8 mouse cellular contexts compared by ENCODE assay signal in genomic region chr12:116404012-116404679, GRCm38 (mm10). TPM values are rescaled to one million over a fixed set of nuclear protein-coding genes. Genes with fewer than 3 reads are reported as not detected.
DNase-seq lines count a peak whose midpoint lies in the region; ATAC-seq and TF ChIP-seq lines count a peak whose summit lies in the region.

No protein-coding gene starts in this region.

- no peak for TF ChIP-seq RAD21 in MEL (IDR thresholded peaks at IDR 0.05; ENCODE audit: low read depth, low read length)

- H3K4me1 ChIP-seq in kidney, embryonic 15.5 days: peaks cover 16% of the 10 kb centered on the region
- peaks cover 21 to 25% of the 10 kb centered on the region in 2 experiments for H3K4me1 ChIP-seq in MEL (ENCODE audit: control insufficient read depth in 1 of 2, insufficient read depth in 2 of 2, low read length in 2 of 2)
- peaks cover 8% of the 10 kb centered on the region for H3K4me1 ChIP-seq in embryonic facial prominence, embryonic 13.5 days
- peaks cover 18% of the 10 kb centered on the region for H3K4me1 ChIP-seq in hindbrain, embryonic 13.5 days (replicated peaks)
- H3K4me1 ChIP-seq in liver, embryonic 16.5 days (ENCODE audit: control insufficient read depth, low read depth, low read length): peaks cover 21% of the 10 kb centered on the region

- peaks cover 27% of the 10 kb centered on the region for H3K79me2 ChIP-seq in MEL (ENCODE audit: control insufficient read depth, insufficient read depth, low read length, poor library complexity)

- H3K4me3 ChIP-seq in kidney, embryonic 15.5 days (replicated peaks): peak overlapping the region; percentile 90
- H3K4me3 ChIP-seq in MEL (ENCODE audit: control insufficient read depth in 1 of 2, insufficient read depth in 1 of 2, low read depth in 2 of 2, low read length in 2 of 2): peak overlapping the region; percentile 43 to 59
- peak overlapping the region; percentile 79 for H3K4me3 ChIP-seq in embryonic facial prominence, embryonic 13.5 days
- H3K4me3 ChIP-seq in hindbrain, embryonic 13.5 days: peak overlapping the region; percentile 73
- H3K4me3 ChIP-seq in liver, embryonic 16.5 days (ENCODE audit: low read depth, low read length): peak overlapping the region; percentile 99

- TF ChIP-seq EP300 in MEL (IDR thresholded peaks at IDR 0.05; ENCODE audit: low read depth in 1 of 2, low read length in 2 of 2): no peak

- peak overlapping the region; percentile 90 for H3K4me2 ChIP-seq in kidney, embryonic 15.5 days
- H3K4me2 ChIP-seq in embryonic facial prominence, embryonic 13.5 days: peak overlapping the region; percentile 89
- peak overlapping the region; percentile 91 for H3K4me2 ChIP-seq in hindbrain, embryonic 13.5 days
- H3K4me2 ChIP-seq in liver, embryonic 16.5 days (ENCODE audit: low read depth, low read length): peak overlapping the region; percentile 78

- H3K9ac ChIP-seq in kidney, embryonic 15.5 days: no peak overlapping the region
- peak overlapping the region; percentile 63 for H3K9ac ChIP-seq in MEL (ENCODE audit: control insufficient read depth, low read depth, low read length, poor library complexity, severe bottlenecking)
- no peak overlapping the region for H3K9ac ChIP-seq in embryonic facial prominence, embryonic 13.5 days
- peak overlapping the region; percentile 77; the same call in 1 of the 2 replicates for H3K9ac ChIP-seq in hindbrain, embryonic 13.5 days
- H3K9ac ChIP-seq in liver, embryonic 16.5 days (ENCODE audit: low read depth, low read length): peak overlapping the region; percentile 75

- H3K27me3 ChIP-seq in kidney, embryonic 15.5 days: no peaks in the 10 kb centered on the region
- H3K27me3 ChIP-seq in MEL (ENCODE audit: control insufficient read depth in 1 of 2, insufficient read depth in 2 of 2, low read length in 2 of 2): no peaks in the 10 kb centered on the region
- no peaks in the 10 kb centered on the region for H3K27me3 ChIP-seq in embryonic facial prominence, embryonic 13.5 days
- no peaks in the 10 kb centered on the region for H3K27me3 ChIP-seq in hindbrain, embryonic 13.5 days
- no peaks in the 10 kb centered on the region for H3K27me3 ChIP-seq in liver, embryonic 16.5 days (ENCODE audit: control insufficient read depth, insufficient read depth, low read depth, low read length)

- 96% methylated on average over 18 of the region's 18 CpGs for WGBS in kidney, embryonic 15.5 days
- WGBS in embryonic facial prominence, embryonic 13.5 days: 96% methylated on average over 18 of the region's 18 CpGs
- WGBS in hindbrain, embryonic 13.5 days: 98% methylated on average over 18 of the region's 18 CpGs
- 84% methylated on average over 18 of the region's 18 CpGs for WGBS in liver, embryonic 16.5 days (ENCODE audit: insufficient replicate concordance)

- no peak for TF ChIP-seq POLR2A in MEL (IDR thresholded peaks at IDR 0.05; ENCODE audit: control insufficient read depth in 1 of 2, insufficient read depth in 1 of 2, low read depth in 1 of 2, low read length in 2 of 2, poor library complexity in 1 of 2)

- H3K9me3 ChIP-seq in kidney, embryonic 15.5 days (replicated peaks): peaks cover 29% of the 10 kb centered on the region
- H3K9me3 ChIP-seq in MEL (replicated peaks; ENCODE audit: insufficient read depth, low read length): no peaks in the 10 kb centered on the region
- H3K9me3 ChIP-seq in embryonic facial prominence, embryonic 13.5 days: peaks cover 32% of the 10 kb centered on the region
- H3K9me3 ChIP-seq in hindbrain, embryonic 13.5 days: peaks cover 38% of the 10 kb centered on the region
- no peaks in the 10 kb centered on the region; the same call in 1 of the 2 replicates for H3K9me3 ChIP-seq in liver, embryonic 16.5 days (replicated peaks; ENCODE audit: control insufficient read depth, low read length)

- ATAC-seq in kidney, embryonic 15.5 days (replicated peaks; ENCODE audit: low FRiP score): no peak; the same call in 1 of the 2 replicates
- ATAC-seq in embryonic facial prominence, embryonic 13.5 days (ENCODE audit: insufficient number of reproducible peaks, insufficient read depth, low FRiP score, low TSS enrichment, low read depth): no peak
- ATAC-seq in hindbrain, embryonic 13.5 days (ENCODE audit: low FRiP score): no peak
- ATAC-seq in liver, embryonic 16.5 days (ENCODE audit: low read depth): no peak

- peaks cover 44% of the 10 kb centered on the region for H3K36me3 ChIP-seq in kidney, embryonic 15.5 days
- H3K36me3 ChIP-seq in MEL (ENCODE audit: control insufficient read depth in 1 of 2, insufficient read depth in 2 of 2, low read length in 2 of 2): peaks cover 18 to 25% of the 10 kb centered on the region in 2 experiments
- peaks cover 42% of the 10 kb centered on the region for H3K36me3 ChIP-seq in embryonic facial prominence, embryonic 13.5 days
- H3K36me3 ChIP-seq in hindbrain, embryonic 13.5 days: peaks cover 30% of the 10 kb centered on the region
- H3K36me3 ChIP-seq in liver, embryonic 16.5 days (ENCODE audit: control insufficient read depth, insufficient read depth): peaks cover 22% of the 10 kb centered on the region

- H3K27ac ChIP-seq in kidney, embryonic 15.5 days: no peak overlapping the region
- H3K27ac ChIP-seq in MEL (ENCODE audit: control insufficient read depth, low read depth, low read length): peak overlapping the region; percentile 62
- H3K27ac ChIP-seq in embryonic facial prominence, embryonic 13.5 days: no peak overlapping the region
- H3K27ac ChIP-seq in hindbrain, embryonic 13.5 days: no peak overlapping the region
- peak overlapping the region; percentile 71 for H3K27ac ChIP-seq in liver, embryonic 16.5 days (ENCODE audit: low read length)

- TF ChIP-seq CTCF in MEL (IDR thresholded peaks at IDR 0.05 in 2 of 3, conservative IDR thresholded peaks at IDR 0.05 in 1 of 3; ENCODE audit: control insufficient read depth in 1 of 3, insufficient read depth in 1 of 3, low read depth in 2 of 3, low read length in 3 of 3, poor library complexity in 1 of 3, severe bottlenecking in 1 of 3): peak in 2 of 3 experiments; percentile 45 to 59; a peak in 3 of 6 replicates

- no peak for DNase-seq in kidney, adult 18-20 months
- DNase-seq in MEL (ENCODE audit: low read depth, low spot score): peak; percentile 88
- DNase-seq in thymus, postnatal 10 days (ENCODE audit: low spot score in 2 of 2): peak; percentile 11 to 18
- DNase-seq in gastrocnemius, postnatal 10 days: no peak

TF ChIP-seq in MEL, 35 proteins besides CTCF, POLR2A, EP300 and RAD21:
- TF ChIP-seq TBP (IDR thresholded peaks at IDR 0.05; ENCODE audit: low read depth, low read length) (0 out of 2 replicates have a peak, but pooled peaks have one; percentile 7), TAL1 (IDR thresholded peaks at IDR 0.05; ENCODE audit: low read length) (peak; percentile 60), ELF1 (IDR thresholded peaks at IDR 0.05; ENCODE audit: low read depth, low read length) (no peak)

RNA-seq across cellular contexts. Expression of gene Ncapg2, which starts 1.1 kb away (rescaled TPM):
- 37.0 and 37.2 TPM in 2 replicates for polyA plus RNA-seq in kidney, embryonic 15.5 days (2015; fragmentation: Nextera tagmentation; extraction: Ambion mirVana)
- total RNA-seq in MEL (2012; rRNA removed): 95.2 and 104 TPM in 2 replicates
- 100 to 1,000 TPM in 1 of 2 experiments, 10 to 100 TPM in 1; 89.3 to 102 TPM for polyA plus RNA-seq in MEL (2012; ENCODE audit: insufficient read depth in 1 of 2, insufficient read length in 2 of 2, low read depth in 1 of 2, low replicate concordance in 2 of 2, missing spikeins in 1 of 2)
- polyA plus RNA-seq in embryonic facial prominence, embryonic 13.5 days (2015; fragmentation: Nextera tagmentation; extraction: Ambion mirVana): 38.6 and 42.2 TPM in 2 replicates
- polyA plus RNA-seq in hindbrain, embryonic 13.5 days (2015; fragmentation: Nextera tagmentation; extraction: Ambion mirVana): 9.0 and 9.3 TPM in 2 replicates
- polyA plus RNA-seq in liver, embryonic 16.5 days (2015; fragmentation: Nextera tagmentation; extraction: Ambion mirVana): 42.9 and 46.0 TPM in 2 replicates
- total RNA-seq in gastrocnemius, postnatal 10 days (2021): 10 to 100 TPM; 10.0 to 14.9 TPM

Comparison
In these comparisons a context has a peak if more than half of its experiments do, and no peak if none do; other contexts are left out.
1. H3K27ac ChIP-seq: peak in MEL (single experiment) and liver, embryonic 16.5 days (single experiment); none in kidney, embryonic 15.5 days (single experiment), embryonic facial prominence, embryonic 13.5 days (single experiment) and hindbrain, embryonic 13.5 days (single experiment).
2. H3K9ac ChIP-seq: peak in MEL (single experiment), hindbrain, embryonic 13.5 days (single experiment) and liver, embryonic 16.5 days (single experiment); none in kidney, embryonic 15.5 days (single experiment) and embryonic facial prominence, embryonic 13.5 days (single experiment).
3. DNase-seq: peak in MEL (single experiment) and thymus, postnatal 10 days (2 of 2); none in kidney, adult 18-20 months (single experiment) and gastrocnemius, postnatal 10 days (single experiment).
4. Peak in every context shown above with its lines, with median percentiles within 50 percentile points of each other: H3K4me2 ChIP-seq and H3K4me3 ChIP-seq.